18 mouse cellular contexts compared by ENCODE assay signal in the genomic region with DNA sequence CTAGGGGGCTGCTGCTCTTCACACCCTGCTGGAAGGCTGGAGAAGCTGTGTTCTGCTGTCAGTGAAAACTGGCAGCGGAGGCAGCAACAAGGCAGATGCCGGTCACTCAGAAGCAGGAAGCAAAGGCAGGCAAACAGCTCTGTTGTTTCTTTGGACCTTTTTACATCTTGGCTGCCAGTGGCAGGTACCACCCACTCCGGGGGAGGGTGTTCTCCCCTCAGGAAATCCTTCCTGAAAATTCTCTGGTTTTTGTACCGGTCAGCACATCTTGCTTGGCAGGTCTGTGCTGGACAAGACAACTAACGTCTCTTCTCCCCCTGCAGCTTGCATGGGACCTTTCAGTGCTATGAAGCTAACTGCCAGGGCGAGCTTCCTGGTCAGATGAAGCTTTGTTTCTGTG. TPM values are rescaled to one million over a fixed set of nuclear protein-coding genes. Genes with fewer than 3 reads are reported as not detected.
DNase-seq lines count a peak whose midpoint lies in the region; ATAC-seq and TF ChIP-seq lines count a peak whose summit lies in the region.
"Had no signal": no experiment of that assay in that cellular context is flagged by ENCODE, and none has a peak within 500 bp of the region (broad histone marks: within the 10 kb centered on the region; RNA-seq: fewer than 3 reads in every experiment).

No protein-coding gene starts in this region.

- no peak overlapping the region for H3K4me3 ChIP-seq in heart, embryonic 10.5 days
- no peak overlapping the region for H3K4me3 ChIP-seq in kidney, adult 2 months (ENCODE audit: insufficient read depth, low read depth, low read length)
- no peak overlapping the region for H3K4me3 ChIP-seq in kidney, embryonic 14.5 days (ENCODE audit: low read length)
- H3K4me3 ChIP-seq: embryonic facial prominence, embryonic 10.5 days; hindbrain, embryonic 12.5 days had no signal

- no peaks in the 10 kb centered on the region for H3K27me3 ChIP-seq in heart, embryonic 10.5 days (ENCODE audit: insufficient read depth, poor library complexity, severe bottlenecking)
- no peaks in the 10 kb centered on the region for H3K27me3 ChIP-seq in kidney, adult 2 months (replicated peaks; ENCODE audit: control insufficient read depth, insufficient read depth, low read length)
- H3K27me3 ChIP-seq in kidney, embryonic 14.5 days (ENCODE audit: control insufficient read depth, insufficient read depth, low read length): no peaks in the 10 kb centered on the region
- H3K27me3 ChIP-seq: hindbrain, embryonic 12.5 days had no signal

- DNase-seq in heart, embryonic 10.5 days (ENCODE audit: low spot score): peak; percentile 58
- no peak for DNase-seq in heart, postnatal 4 days
- peak; percentile 54 for DNase-seq in kidney, adult 2 months
- peak; percentile 26 for DNase-seq in kidney, postnatal 10 days
- DNase-seq in kidney, postnatal 25 days: peak; percentile 23 to 53
- DNase-seq in layer of hippocampus, postnatal 25 days (ENCODE audit: extremely low spot score in 1 of 2, low spot score in 1 of 2): no peak
- DNase-seq: adrenal gland, postnatal 25 days; cerebellum, adult 18-20 months; cerebellum, adult 9-11 months; gastrocnemius, postnatal 10 days; heart, adult 18-20 months had no signal

- ATAC-seq in kidney, embryonic 14.5 days (ENCODE audit: low FRiP score, low TSS enrichment): no peak
- ATAC-seq: forebrain, embryonic 14.5 days; hindbrain, embryonic 16.5 days; inflammation-experienced regulatory T-cells, adult 6 months had no signal

- 59% methylated on average over 6 of the region's 6 CpGs for WGBS in heart, embryonic 10.5 days
- 39% methylated on average over 6 of the region's 6 CpGs for WGBS in kidney, adult 2 months
- WGBS in kidney, embryonic 14.5 days: 56% methylated on average over 6 of the region's 6 CpGs

- H3K9me3 ChIP-seq in heart, embryonic 10.5 days: no peaks in the 10 kb centered on the region
- H3K9me3 ChIP-seq in kidney, embryonic 14.5 days (ENCODE audit: control insufficient read depth, low read length): no peaks in the 10 kb centered on the region
- H3K9me3 ChIP-seq: hindbrain, embryonic 12.5 days had no signal

- 0 out of 2 replicates have a peak, but pooled peaks cover 3% of the 10 kb centered on the region for H3K4me1 ChIP-seq in heart, embryonic 10.5 days
- H3K4me1 ChIP-seq in kidney, adult 2 months (ENCODE audit: control insufficient read depth, insufficient read depth, low read length): no peaks in the 10 kb centered on the region
- no peaks in the 10 kb centered on the region for H3K4me1 ChIP-seq in kidney, embryonic 14.5 days (ENCODE audit: control insufficient read depth, insufficient read depth, low read length)

- no peaks in the 10 kb centered on the region for H3K36me3 ChIP-seq in heart, embryonic 10.5 days
- H3K36me3 ChIP-seq in kidney, adult 2 months (ENCODE audit: control insufficient read depth, insufficient read depth, low read length): no peaks in the 10 kb centered on the region
- no peaks in the 10 kb centered on the region for H3K36me3 ChIP-seq in kidney, embryonic 14.5 days (ENCODE audit: control insufficient read depth, insufficient read depth, low read length)
- H3K36me3 ChIP-seq: embryonic facial prominence, embryonic 10.5 days; hindbrain, embryonic 12.5 days had no signal

- H3K4me2 ChIP-seq in kidney, embryonic 14.5 days (replicated peaks; ENCODE audit: low read depth, low read length): no peak overlapping the region
- H3K4me2 ChIP-seq: heart, embryonic 11.5 days; hindbrain, embryonic 12.5 days had no signal

- H3K9ac ChIP-seq in kidney, embryonic 14.5 days (ENCODE audit: low read depth, low read length): no peak overlapping the region
- H3K9ac ChIP-seq: hindbrain, embryonic 12.5 days had no signal

- no peak for TF ChIP-seq POLR2A in kidney, adult 2 months (IDR thresholded peaks at IDR 0.05; ENCODE audit: low read depth, low read length)

- TF ChIP-seq CTCF in kidney, adult 2 months (conservative IDR thresholded peaks at IDR 0.05; ENCODE audit: insufficient read depth, insufficient read length, low read depth, low read length): no peak

- no peak overlapping the region for H3K27ac ChIP-seq in heart, embryonic 10.5 days
- no peak overlapping the region for H3K27ac ChIP-seq in kidney, adult 2 months (ENCODE audit: insufficient read depth, low read depth, low read length)
- H3K27ac ChIP-seq in kidney, embryonic 14.5 days (ENCODE audit: low read depth, low read length): no peak overlapping the region
- H3K27ac ChIP-seq: embryonic facial prominence, embryonic 10.5 days; hindbrain, embryonic 12.5 days had no signal

RNA-seq across cellular contexts. Expression of a gene that starts 30.8 kb away (rescaled TPM):
- polyA plus RNA-seq in heart, embryonic 10.5 days (2016; fragmentation: Nextera tagmentation; extraction: Ambion mirVana): 151 and 194 TPM in 2 replicates
- total RNA-seq in heart, postnatal 4 days (2021): 100 to 1,000 TPM; 702 to 730 TPM
- 97.7 and 121 TPM in 2 replicates for polyA plus RNA-seq in kidney, adult 2 months (2012; rRNA removed)
- polyA plus RNA-seq in kidney, embryonic 14.5 days (2014; fragmentation: Nextera tagmentation; extraction: Ambion mirVana): 335 and 349 TPM in 2 replicates
- total RNA-seq in layer of hippocampus, postnatal 25 days (2021): 100 to 1,000 TPM; 369 to 392 TPM

Comparison
In these comparisons a context has a peak if more than half of its experiments do, and no peak if none do; other contexts are left out.
1. DNase-seq: peak in heart, embryonic 10.5 days (single experiment), kidney, adult 2 months (single experiment), kidney, postnatal 10 days (single experiment) and kidney, postnatal 25 days (2 of 2); none in heart, postnatal 4 days (single experiment) and layer of hippocampus, postnatal 25 days (0 of 2).